Mouse (Mus musculus): ENCODE data around the gene Gm49776.
A peak's percentile ranks its signal among the peaks of the same experiment; 100 is the strongest.
"Not testable (repeated sequence)": the region's sequence is repeated elsewhere in the genome, so short reads cannot be mapped to it uniquely, and the experiment has no call there.

Gene Gm49776

DNA sequence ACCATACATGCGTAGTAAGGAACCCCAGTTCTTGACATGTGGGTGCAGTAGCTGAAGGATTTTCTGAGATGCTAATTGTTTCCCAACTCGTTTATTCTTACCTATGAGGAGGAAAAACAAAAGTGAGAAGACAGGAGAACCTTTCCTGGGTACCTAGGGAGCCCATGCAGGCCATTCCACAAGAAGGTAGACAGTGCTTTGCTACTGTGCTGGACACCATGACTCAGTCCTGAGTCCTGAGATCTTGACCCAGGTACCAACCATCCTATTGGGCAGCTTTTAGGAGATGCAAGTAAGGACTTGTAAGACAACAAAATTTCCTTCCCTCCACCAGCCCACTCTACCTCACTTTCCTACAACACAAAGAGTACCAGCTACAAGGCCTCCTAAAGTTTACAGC is at the start of gene Gm49776:
Gene Gm49776, minus strand, starts transcription at position 101 of the 400 bp plus-strand sequence.
- DNase-seq (ENCODE audit: low spot score), result no peak

DNA sequence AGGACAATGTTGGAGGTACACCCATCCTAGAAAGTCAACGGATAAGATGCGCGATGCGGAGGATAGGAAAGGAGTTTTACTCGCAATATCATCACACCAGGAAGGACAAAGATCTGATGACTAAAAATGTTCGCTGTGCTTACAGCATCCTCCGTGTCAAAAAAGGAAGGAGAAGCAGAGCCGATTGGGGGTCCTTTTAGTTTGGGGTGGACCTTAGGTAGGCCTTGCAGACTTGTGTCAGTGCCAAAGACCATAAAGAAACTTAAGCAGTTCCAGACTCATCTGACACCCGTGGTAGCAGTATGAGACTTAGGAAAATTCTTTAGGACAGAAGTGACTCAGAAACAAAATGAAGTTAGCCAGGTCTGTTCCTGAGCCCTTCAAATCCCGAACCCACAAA is 31.5 kb upstream of the Gm49776 start:
- not testable (repeated sequence) for DNase-seq (ENCODE audit: low spot score)

DNA sequence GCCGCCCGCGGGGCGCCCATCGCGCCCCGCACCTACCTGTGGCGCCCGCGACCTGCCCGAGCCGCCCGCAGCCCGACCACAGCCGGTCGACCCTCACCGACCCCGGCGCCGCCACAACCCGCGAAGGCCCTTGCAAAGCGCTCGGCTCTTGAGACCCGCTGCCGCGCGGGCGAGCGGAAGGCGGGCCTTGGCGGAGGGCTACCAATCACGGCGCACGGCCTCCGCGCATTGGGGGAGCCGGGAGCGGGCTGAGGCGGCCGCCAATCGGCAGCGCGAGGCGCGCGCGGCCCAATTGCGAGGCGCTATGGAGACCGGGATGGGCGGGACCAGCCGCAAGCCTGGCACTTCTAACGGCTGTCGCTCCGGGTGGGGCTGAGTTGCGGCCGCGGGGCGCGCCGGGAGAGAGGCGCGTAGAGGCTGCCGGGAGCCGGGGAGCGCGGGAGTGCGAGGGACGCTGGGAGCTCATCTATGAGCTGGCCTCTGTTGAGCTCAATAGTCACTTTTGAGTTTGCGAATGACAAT is 31.0 kb upstream of the Gm49776 start, which contains the start of gene Dgcr8:
Gene Dgcr8, minus strand, starts transcription at position 180 of the 522 bp plus-strand sequence.
- DNase-seq (ENCODE audit: low spot score), result peak; percentile 99

DNA sequence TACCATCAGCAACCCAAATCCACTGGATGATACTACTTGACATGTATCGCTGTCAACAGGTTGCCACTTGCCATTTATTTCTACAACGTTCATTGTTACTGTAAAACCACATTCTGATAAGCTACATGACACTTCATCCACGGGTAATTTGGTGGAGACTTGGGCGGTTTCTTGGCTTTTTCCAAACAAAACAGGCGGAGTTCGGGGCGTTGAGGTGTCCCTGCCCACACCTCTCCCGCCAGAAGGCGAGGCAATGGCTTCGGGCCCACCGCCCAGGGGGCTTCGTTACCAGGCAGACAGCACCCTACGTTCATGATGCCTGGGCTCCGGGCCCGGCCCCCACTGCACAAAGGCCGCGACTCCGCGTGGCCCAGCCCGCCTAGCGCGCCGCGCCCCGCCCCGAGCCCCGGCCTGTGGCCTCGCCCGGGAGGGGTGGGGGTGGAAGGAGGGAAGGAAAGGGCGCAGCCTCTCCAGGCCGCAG is 30.5 kb upstream of the Gm49776 start:
- no peak for DNase-seq (ENCODE audit: low spot score)

DNA sequence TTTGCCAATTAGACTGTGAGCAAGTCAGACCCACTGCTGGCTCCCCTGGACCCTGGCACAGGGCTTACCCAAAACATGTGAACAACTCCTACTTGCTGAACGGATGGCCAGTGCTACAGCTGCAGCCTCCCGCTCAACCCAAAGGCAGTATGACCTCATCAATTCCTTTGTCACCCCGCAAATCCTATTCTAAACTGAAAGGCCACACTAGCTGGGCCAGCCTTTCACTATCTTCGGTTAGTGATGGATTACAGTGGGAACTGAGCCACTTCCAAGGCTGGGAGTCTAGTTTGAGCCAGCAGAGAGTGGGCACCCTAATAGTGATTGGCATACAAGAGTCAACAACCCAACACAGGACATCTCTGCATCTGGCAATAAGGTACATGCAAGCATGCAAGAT is 30.0 kb upstream of the Gm49776 start:
- no peak for DNase-seq (ENCODE audit: low spot score)

DNA sequence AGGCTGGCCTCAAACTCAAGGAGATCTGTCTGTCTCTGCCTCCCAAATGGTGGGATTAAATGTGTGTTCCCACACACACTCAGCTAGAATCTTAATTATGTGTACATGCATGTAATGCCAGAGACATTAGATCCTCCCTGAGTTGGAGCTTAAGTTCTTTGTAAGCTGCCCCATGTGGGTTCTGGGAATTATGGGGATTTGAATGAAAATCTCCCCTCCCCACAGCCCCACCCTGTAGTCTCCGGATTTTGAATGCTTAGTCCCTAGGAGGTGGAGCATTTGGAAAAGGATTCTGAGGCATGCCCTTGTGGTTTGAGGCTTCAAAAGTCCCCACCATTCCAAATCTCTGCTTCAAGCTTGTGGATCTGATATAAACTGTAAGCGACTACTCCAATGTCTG is 17.0 kb upstream of the Gm49776 start:
- no peak for DNase-seq (ENCODE audit: low spot score)

DNA sequence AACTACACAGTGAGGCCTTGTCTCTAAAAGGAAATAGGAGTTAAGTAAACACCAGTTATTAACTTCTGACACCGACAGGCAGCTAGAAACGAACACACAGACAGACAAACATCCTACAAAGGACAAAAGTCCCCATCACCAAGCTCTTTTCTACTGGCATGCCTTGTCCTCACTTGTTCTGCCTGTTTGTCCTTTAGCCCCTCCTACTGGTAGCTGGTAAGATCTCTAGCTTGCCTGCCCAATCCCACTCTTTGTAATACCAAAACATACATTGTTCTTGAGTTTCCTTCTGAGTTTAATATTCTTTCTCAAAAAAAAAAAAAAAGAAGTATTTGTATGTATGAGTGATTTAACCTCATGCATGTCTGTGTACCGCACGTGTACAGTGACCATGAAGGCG is 10.1 kb upstream of the Gm49776 start:
- DNase-seq (ENCODE audit: low spot score), result no peak

DNA sequence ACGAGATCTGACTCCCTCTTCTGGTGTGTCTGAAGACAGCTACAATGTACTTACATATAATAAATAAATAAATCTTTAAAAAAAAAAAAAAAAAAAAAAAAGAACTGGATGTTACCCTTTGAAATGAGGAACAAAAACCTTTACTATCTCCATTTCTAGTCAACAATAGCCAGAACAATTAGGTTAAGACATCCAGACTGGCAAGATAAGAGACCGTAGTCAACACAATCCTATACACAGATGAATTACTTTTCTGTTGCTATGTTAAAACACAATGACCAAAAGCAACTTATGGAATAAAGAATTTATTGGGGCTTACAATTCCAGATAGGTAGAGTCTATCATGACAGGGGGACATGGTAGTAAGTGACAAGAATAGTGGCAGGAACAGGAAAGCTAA is 6.9 kb upstream of the Gm49776 start:
- DNase-seq (ENCODE audit: low spot score), result no peak

DNA sequence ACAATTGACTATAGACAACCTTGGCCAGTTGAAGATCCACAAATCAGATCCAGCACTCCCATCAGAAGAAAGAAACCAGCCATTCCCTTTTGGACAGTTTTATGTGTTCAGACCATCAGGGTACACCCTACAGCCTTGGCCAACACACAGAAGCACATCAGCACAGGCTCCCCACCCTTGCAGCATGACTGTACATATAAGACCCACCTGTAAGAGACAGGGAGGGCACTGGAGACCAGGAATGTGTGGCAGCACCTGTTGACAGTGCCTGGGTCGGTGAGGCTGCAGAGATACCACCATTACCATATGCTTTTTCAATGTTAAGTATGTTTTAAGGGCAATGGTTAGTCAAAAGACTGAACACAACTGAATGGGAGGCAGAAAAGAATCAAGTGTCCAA is 4.3 kb downstream of the Gm49776 start:
- no peak for DNase-seq (ENCODE audit: low spot score)

DNA sequence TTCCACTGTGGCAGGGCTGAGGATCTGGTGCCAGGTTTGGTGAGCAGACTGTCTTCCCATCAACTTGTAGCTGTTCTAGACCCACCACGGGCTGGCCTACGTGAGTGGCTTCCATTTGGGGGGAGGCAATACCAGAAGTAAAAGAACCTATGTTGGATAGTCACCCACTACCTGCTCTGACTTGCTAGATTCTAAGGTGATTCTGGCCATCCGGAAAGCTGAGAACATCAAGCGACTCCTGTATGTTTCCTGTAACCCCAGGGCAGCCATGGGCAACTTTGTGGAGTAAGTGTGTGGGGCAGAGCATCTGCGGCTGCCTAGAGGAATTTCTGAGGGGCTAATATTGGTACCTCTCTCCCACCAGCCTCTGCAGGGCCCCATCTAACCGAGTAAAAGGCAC is 5.4 kb downstream of the Gm49776 start:
- no peak for DNase-seq (ENCODE audit: low spot score)

DNA sequence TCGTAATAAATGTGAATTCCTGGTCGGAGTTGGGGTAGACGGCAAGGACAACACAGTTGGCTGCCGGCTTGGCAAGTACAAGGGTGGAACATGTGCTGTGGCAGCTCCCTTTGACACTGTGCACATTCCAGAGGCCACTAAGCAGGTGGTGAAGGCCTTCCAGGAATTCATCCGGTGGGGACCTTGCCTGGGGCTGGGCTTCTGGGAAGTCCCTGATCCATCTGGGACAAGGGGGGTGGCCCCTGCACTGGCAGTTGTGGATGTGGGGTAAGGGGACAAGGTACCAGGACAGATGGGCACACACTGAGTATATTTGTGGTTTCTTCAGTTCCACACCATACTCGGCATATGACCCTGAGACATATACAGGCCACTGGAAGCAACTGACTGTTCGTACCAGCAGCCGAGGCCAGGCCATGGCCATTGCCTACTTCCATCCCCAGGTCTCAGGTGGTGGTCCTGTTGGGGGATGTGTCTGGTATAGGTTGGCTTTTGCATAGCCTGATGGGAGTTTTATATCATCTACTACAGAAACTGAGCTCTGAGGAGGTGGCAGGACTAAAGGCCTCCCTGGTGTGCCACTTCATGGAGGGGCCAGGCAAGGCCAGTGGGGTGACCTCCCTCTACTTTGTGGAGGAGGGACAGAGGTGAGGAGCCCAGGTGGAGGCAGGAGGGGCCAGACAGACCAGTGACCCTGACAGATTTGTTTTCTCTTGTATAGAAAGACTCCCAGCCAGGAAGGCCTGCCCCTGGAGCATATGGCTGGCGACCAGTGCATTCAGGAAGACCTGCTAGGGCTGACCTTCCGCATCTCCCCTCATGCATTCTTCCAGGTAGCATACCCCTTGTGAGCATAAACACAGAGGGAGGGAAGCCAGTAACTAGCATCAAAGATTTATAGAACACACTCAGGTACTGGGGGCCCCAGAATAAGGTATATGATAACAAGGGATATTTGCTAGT is 7.0 kb downstream of the Gm49776 start:
- no peak for DNase-seq (ENCODE audit: low spot score)

DNA sequence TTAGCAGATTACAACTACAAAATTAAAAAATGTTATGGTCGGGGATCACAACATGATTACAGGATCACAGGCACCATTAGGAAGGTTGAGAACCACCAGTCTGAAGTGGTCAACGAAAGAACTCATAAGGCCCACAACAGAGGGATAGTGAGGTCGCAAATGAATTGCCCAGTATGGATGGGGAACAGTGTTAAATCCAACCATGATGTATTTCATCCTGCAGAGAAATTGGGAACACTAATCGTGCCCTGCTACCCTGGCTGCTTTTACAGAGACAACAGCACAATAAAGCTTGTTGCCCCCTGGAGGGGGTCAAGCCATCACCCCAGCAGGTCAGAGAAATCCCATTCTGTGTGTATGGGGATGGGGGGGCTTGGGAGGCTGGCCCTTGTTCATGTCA is 7.9 kb downstream of the Gm49776 start:
- no peak for DNase-seq (ENCODE audit: low spot score)

DNA sequence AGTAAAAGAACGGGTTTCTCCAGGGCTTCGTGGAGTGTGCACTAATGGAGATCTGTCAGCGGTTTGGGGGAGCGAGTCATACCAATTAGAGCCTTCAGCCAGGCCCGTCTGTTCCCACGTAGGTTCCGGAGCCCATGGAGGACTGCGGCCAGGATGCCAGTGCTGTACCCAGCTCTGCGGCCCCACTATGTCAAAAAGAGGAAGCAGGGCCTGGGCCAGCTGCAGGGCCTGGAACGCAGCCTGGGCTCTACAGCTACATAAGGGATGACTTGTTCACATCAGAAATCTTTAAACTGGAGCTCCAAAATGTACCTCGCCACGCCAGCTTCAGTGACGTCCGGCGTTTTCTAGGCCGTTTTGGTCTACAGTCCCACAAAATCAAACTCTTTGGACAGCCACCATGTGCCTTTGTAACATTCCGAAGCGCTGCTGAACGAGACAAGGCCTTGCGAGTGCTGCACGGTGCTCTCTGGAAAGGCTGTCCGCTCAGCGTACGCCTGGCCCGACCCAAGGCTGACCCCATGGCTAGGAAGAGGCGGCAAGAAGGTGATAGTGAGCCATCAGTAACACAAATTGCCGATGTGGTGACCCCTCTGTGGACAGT is 8.7 kb downstream of the Gm49776 start:
- DNase-seq (ENCODE audit: low spot score), result peak; percentile 57

DNA sequence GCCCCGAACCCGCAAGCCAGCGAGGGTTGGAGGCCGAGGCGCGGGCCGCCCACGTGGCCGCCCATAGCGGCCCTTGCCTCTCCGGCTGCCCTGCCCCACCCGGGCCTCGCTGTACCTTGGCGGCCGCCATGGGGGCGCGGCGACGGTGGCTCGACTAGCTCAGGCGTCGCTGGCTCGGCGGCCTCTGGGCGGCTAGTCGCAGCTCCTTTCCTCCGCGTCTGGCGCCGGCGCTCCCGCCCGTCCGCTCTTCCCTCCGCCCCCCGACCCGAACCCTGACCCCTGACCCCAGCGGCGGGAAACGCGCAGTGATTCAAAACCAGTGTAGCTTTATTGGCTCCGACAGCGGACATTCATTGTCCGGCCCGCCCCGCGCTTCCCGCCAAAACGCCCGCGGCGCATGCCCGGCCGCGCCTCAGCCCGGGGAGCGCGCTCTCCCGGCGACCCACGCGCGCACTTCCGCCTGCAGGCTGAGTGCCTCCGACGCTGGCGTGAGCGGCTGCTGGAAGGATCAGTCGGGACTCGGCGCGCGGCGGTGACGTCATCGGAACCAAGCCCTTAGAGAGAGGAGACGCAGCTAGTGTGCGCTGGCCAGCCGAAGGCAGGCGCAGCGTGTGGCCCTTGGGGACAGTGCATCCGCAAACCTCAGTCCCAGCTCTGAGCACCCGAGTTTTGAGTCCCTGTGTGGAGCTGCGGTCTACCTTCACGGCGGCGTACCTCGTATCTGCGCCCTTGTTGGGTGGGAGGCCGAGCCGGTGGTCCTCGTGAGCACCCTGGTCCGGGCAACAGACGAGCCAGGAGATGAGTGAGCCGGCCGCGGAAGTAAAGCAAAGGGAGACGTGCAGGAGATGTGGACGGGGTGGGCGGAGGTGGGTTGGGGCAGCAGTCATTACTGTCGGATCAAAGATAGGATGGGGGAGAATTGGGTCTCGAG is 9.4 kb downstream of the Gm49776 start, which contains the start of the genes Trmt2a and Ranbp1:
Gene Trmt2a, plus strand, starts transcription at position 247 of the 931 bp plus-strand sequence.
Gene Ranbp1, minus strand, starts transcription at position 300 of the 931 bp plus-strand sequence.
- peak; percentile 99 for DNase-seq (ENCODE audit: low spot score)

DNA sequence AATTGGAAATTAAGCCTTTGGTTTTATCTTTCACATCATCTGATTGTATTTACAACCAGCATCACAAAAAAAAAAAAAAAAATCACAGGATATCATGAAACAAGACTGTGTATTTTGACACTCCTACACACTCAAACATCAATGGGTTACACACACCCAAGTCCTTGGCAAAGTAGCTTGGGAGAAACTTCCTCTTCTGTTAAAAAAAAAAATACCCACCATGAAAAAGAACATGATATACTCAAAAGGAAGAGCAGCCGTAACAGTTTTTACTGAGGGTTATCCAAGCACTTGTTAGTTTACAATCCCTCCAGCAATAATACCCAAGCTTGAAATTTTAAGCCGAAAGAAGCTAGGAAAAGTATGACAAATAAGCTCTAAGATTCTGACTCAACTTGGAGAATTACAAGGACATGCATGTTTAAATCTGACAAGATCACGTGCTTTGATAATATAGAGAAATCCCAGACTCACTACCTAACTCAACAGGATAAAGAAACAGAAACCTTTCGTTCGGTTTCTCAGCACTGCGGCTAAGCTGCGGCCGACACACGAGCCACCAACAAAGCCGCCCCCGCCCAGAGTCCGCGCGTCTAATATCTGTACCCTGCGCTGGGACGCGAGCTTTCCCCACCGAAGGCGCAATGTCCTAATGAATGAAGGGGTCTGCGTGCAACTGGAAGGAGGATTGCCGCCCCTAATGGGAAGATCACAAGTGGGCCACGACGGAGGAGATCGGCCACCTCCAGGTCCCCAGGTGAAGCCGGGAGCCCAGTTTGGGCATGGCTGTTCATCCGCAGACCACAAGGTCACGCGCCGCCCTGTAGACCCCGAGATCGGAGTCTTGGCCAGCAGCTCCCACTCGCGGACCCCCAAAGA is 10.4 kb downstream of the Gm49776 start:
- DNase-seq (ENCODE audit: low spot score), result no peak

DNA sequence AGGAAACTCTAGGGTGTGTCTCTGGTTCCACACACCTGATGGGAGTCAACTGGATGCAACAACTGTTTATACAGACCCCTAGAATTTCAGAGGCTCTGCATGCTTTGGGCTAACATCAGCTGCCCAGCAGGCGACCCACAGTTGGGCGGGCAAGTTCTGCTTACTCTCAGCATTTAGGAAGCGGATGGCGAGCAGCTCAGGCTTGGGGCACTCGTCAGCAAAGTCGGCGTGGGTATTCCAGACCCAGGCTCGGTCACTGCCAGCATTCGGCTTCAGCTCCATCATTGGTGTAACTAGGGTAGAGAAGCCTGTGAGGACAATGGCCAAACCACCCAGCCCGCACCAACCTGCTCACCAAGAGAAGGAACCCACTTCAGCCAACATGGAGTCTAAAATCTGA is 16.5 kb downstream of the Gm49776 start:
- DNase-seq (ENCODE audit: low spot score), result no peak

DNA sequence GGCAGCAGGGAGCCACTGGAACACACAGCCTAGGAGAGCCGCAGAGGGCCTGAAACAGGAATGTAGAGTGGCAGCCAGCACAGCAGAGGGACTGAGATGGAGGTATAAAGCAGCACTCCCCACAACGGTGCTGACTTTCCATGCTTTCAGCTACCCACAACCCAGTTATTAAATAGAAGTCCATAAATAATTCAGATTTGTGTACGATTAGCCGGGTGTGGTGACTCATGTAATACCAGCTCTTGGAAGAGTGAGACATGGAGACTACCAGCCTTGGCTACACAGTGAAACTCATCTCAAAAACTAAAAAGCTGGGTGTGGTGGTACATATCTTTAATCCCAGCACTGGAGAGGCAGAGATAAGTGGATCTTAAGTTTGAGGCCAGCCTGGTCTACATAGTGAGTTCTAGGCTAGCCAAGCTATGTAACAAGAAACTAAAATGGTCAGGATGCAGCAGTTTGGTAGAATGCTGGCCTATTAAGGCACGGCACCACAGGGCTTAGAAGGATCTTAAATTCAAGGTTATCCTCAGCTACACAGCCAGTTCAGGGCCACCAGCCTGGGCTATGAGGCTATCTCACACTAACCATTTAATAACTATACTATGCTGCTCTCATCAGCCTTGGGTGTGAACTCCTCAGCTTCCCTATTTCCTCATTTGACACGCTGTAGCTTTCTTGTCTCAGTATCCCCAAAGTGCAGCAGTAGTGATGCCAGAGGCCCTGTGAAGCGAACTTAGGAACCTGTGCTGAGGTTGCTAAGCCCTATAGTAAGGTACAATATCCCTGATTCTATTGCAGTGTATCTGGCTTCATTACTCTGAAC is 21.2 kb downstream of the Gm49776 start:
- no peak for DNase-seq (ENCODE audit: low spot score)

DNA sequence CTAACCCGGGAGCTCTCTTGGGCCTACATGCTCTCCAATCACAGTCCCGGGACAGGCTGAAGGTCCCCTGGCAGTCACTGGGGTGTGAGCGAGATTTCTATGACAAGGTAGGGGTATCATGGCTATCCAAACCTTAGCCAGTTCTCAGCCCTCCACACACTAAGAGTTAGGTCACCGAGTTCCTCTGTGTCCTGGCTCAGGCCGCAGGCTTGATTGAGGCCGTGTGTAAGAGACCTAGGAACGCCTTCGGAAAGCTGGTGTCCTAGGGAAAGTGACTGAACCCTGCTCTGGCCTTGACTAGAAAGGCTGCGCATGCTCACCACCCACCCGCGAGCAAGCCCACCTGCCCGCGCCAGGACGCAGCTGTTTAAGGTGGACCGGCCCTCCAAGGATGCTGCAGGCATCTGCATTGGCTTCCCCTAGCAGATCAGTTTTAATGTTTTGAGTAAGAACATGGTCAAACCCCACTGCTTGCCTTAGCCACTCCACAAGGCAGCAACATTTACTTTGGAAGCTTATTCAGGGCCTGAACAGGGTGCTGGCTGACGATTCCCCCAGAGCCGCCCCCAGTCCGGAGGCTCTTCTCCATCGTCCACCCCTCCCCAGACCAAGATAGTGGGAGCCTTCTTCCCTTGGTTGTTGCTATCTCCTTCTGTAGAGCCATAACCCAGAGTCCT is 22.6 kb downstream of the Gm49776 start:
- DNase-seq (ENCODE audit: low spot score), result peak; percentile 80

Data from testis, postnatal 14 days (tissue).